In the genomic region with DNA sequence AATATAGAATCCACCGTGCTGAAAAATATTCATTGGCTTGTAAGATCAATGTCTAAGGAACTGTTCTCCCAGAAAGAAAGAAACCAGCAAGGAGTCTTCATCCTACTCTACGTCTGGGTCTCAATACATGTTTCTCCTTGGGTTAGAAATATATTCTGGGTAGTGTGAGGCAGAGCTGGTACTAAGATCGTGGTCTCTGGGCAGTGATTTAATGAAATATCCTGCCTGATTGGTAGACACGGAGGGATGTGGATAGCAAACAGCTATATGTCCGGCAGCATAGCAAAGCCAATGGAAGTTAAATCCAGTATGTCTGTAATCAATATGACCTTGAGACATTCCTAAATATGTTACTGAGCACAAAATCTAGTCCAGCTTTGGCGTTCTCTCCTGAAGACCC, we compare ENCODE assay signal across 8 mouse cellular contexts. TPM values are rescaled to one million over a fixed set of nuclear protein-coding genes. Genes with fewer than 3 reads are reported as not detected.
DNase-seq lines count a peak whose midpoint lies in the region; ATAC-seq lines count a peak whose summit lies in the region.

No protein-coding gene starts in this region.

- H3K9me3 ChIP-seq in lung, embryonic 15.5 days: no peaks in the 10 kb centered on the region
- H3K9me3 ChIP-seq in limb, embryonic 11.5 days (ENCODE audit: control insufficient read depth, low read length): no peaks in the 10 kb centered on the region
- no peaks in the 10 kb centered on the region for H3K9me3 ChIP-seq in stomach, embryonic 15.5 days

- H3K4me1 ChIP-seq in lung, embryonic 15.5 days: 0 out of 2 replicates have a peak, but pooled peaks cover 8% of the 10 kb centered on the region
- no peaks in the 10 kb centered on the region for H3K4me1 ChIP-seq in limb, embryonic 11.5 days (ENCODE audit: control insufficient read depth, insufficient read depth, low read length)
- no peaks in the 10 kb centered on the region for H3K4me1 ChIP-seq in stomach, embryonic 15.5 days

- no peak overlapping the region for H3K27ac ChIP-seq in lung, embryonic 15.5 days
- no peak overlapping the region for H3K27ac ChIP-seq in limb, embryonic 11.5 days (replicated peaks; ENCODE audit: low read depth, low read length)
- no peak overlapping the region for H3K27ac ChIP-seq in stomach, embryonic 15.5 days

- H3K36me3 ChIP-seq in lung, embryonic 15.5 days: no peaks in the 10 kb centered on the region
- H3K36me3 ChIP-seq in limb, embryonic 11.5 days (ENCODE audit: control insufficient read depth, insufficient read depth, low read length): no peaks in the 10 kb centered on the region
- H3K36me3 ChIP-seq in stomach, embryonic 15.5 days: no peaks in the 10 kb centered on the region

- H3K9ac ChIP-seq in lung, embryonic 15.5 days: no peak overlapping the region
- H3K9ac ChIP-seq in limb, embryonic 11.5 days (ENCODE audit: low read length): no peak overlapping the region
- no peak overlapping the region for H3K9ac ChIP-seq in stomach, embryonic 15.5 days

- peak overlapping the region; percentile 68 for H3K4me2 ChIP-seq in lung, embryonic 15.5 days
- peak overlapping the region; percentile 51; the same call in 1 of the 2 replicates for H3K4me2 ChIP-seq in limb, embryonic 11.5 days (ENCODE audit: low read depth, severe bottlenecking)
- peak overlapping the region; percentile 57 for H3K4me2 ChIP-seq in stomach, embryonic 15.5 days

- DNase-seq in embryo, embryonic 10.5 days (ENCODE audit: low spot score): peak; percentile 11
- DNase-seq in embryo, embryonic 11 days: no peak
- DNase-seq in lung, postnatal 4 days: no peak
- DNase-seq in limb, embryonic 11.5 days (ENCODE audit: low spot score): no peak
- no peak for DNase-seq in ovary, postnatal 36 days (ENCODE audit: low spot score)
- no peak for DNase-seq in adrenal gland, adult (ENCODE audit: inconsistent age in 2 of 2, low spot score in 1 of 2)

- no peak for ATAC-seq in lung, embryonic 15.5 days (ENCODE audit: borderline replicate concordance, extremely low read depth, low FRiP score, low TSS enrichment)
- ATAC-seq in limb, embryonic 11.5 days (ENCODE audit: insufficient number of reproducible peaks, low FRiP score, low TSS enrichment, low read depth): no peak
- no peak for ATAC-seq in stomach, embryonic 15.5 days (ENCODE audit: insufficient read depth, low FRiP score, low read depth)

- peaks cover 34% of the 10 kb centered on the region; the same call in 1 of the 2 replicates for H3K27me3 ChIP-seq in lung, embryonic 15.5 days
- H3K27me3 ChIP-seq in limb, embryonic 11.5 days (ENCODE audit: control insufficient read depth, insufficient read depth, low read length): peaks cover 6% of the 10 kb centered on the region; the same call in 1 of the 2 replicates
- H3K27me3 ChIP-seq in stomach, embryonic 15.5 days (replicated peaks): peaks cover 9% of the 10 kb centered on the region

- H3K4me3 ChIP-seq in lung, embryonic 15.5 days: peak overlapping the region; percentile 41
- H3K4me3 ChIP-seq in limb, embryonic 11.5 days (ENCODE audit: low read depth, low read length): no peak overlapping the region
- peak overlapping the region; percentile 30 for H3K4me3 ChIP-seq in stomach, embryonic 15.5 days (replicated peaks)

- WGBS in lung, embryonic 15.5 days: 43% methylated on average over 6 of the region's 6 CpGs
- 51% methylated on average over 6 of the region's 6 CpGs for whole genome bisulfite sequencing in limb, embryonic 11.5 days
- WGBS in stomach, embryonic 15.5 days: 46% methylated on average over 6 of the region's 6 CpGs

RNA-seq across cellular contexts. Expression of a gene that starts 0.5 kb away (rescaled TPM):
- 5.9 and 7.3 TPM in 2 replicates for polyA plus RNA-seq in lung, embryonic 15.5 days (2015; fragmentation: Nextera tagmentation; extraction: Ambion mirVana)
- polyA plus RNA-seq in limb, embryonic 11.5 days (2014; fragmentation: Nextera tagmentation; extraction: Ambion mirVana): 0.41 TPM in 2 replicates
- 5.8 and 7.5 TPM in 2 replicates for polyA plus RNA-seq in stomach, embryonic 15.5 days (2015; fragmentation: Nextera tagmentation; extraction: Ambion mirVana)
